Mouse (Mus musculus) erythroblast, embryonic 14.5 days (primary cell): ENCODE data around the gene Ubtd1. TPM values are rescaled to one million over a fixed set of nuclear protein-coding genes. Genes with fewer than 3 reads are reported as not detected.

Experiments used
- H3K27me3 ChIP-seq: 2 replicates; pipeline ENCODE4 v1.6.1; 2012; ENCODE audit warnings: inconsistent platforms; ENCODE audit not compliant: control insufficient read depth
- H3K36me3 ChIP-seq: 2 replicates; pipeline ENCODE4 v1.6.1; 2012; ENCODE audit warnings: mild to moderate bottlenecking, inconsistent platforms; ENCODE audit not compliant: control insufficient read depth
- H3K4me1 ChIP-seq: 2 replicates; pipeline ENCODE4 v1.6.1; 2012; ENCODE audit warnings: inconsistent platforms; ENCODE audit not compliant: control insufficient read depth
- H3K4me3 ChIP-seq: replicated peaks from 2 replicates; pipeline ENCODE3; 2012; ENCODE audit warnings: moderate library complexity, mild to moderate bottlenecking, inconsistent platforms
- H3K9me3 ChIP-seq: 2 replicates; pipeline ENCODE4 v1.6.1; 2012; ENCODE audit warnings: low read length, inconsistent platforms, mixed read lengths; ENCODE audit not compliant: control insufficient read depth
- GATA1 ChIP-seq: IDR thresholded peaks from 2 replicates; pipeline ENCODE4 v1.6.1; 2012; ENCODE audit warnings: low read length, inconsistent platforms, mixed read lengths
- TAL1 ChIP-seq: IDR thresholded peaks from 3 replicates; pipeline ENCODE4 v1.6.1; 2012; ENCODE audit warnings: low read length, inconsistent platforms, mixed read lengths
- polyA plus RNA-seq: library from polyadenylated mRNA; stranded (reverse); fragments of >175 nt; gene quantifications from 2 replicates; pipeline ENCODE4 v1.2.3, GENCODE M21; 2012

Gene Ubtd1
- polyA plus RNA-seq, 1 experiment = 0.10 TPM

- TF ChIP-seq GATA1 (no peak), TAL1 (no peak)
- no peaks in the 10 kb centered on the region for H3K36me3 ChIP-seq
- no peaks in the 10 kb centered on the region for H3K4me1 ChIP-seq
- H3K4me3 ChIP-seq = no peak overlapping the region
- H3K27me3 ChIP-seq = no peaks in the 10 kb centered on the region
- H3K9me3 ChIP-seq = no peaks in the 10 kb centered on the region
Measured at GRCm38 (mm10) chr19:42014231-42014825, 32.8 kb downstream of the Ubtd1 start.

- TF ChIP-seq TAL1 (no peak), GATA1 (no peak)
- Histone ChIP-seq H3K9me3 (no peaks in the 10 kb centered on the region), H3K27me3 (no peaks in the 10 kb centered on the region), H3K4me3 (no peak overlapping the region), H3K4me1 (no peaks in the 10 kb centered on the region), H3K36me3 (no peaks in the 10 kb centered on the region)
Measured at GRCm38 (mm10) chr19:42015001-42015400, 33.4 kb downstream of the Ubtd1 start.

DNA sequence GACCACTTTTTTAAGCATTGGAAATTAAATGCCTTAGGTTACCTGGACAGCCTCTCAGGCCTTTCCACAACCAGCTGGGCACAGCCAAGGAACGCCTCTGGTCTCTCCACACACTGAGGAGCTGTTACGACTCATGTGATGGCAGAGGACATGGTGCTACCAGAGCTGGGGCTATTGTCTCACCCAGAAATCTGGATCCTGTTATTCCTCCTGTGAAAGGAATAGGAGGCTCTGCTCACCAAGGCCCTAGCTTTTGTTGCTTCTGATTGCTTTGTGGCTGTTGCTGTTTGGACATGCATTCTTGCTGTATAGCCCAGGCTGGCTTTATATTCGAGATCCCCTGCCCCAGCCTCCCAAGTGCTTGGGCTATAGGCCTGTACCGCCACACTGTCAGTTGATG lies 34.7 kb downstream of the Ubtd1 start:
- Histone ChIP-seq H3K4me1 (no peaks in the 10 kb centered on the region), H3K9me3 (no peaks in the 10 kb centered on the region), H3K4me3 (no peak overlapping the region)

DNA sequence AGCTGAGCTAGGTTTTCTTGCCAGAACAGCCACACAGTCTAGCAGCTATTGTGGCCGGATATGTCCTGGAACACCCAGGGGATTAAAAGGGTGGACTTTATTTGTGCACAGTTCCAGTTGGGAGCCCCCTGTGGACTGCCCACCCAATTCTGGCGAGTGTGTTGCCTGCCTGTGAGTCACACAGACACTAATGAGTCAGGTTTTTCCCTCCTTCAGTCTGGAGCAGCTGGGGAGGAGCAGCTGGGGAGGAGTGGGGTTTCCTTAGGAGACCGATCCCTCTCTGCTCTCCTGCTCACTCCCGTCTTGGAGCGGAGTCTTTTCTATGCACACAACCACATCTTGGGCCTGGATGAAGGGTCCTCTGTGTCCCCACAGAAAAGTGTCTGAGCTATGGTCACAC lies 35.3 kb downstream of the Ubtd1 start:
- Histone ChIP-seq H3K36me3 (no peaks in the 10 kb centered on the region), H3K4me1 (no peaks in the 10 kb centered on the region), H3K9me3 (no peaks in the 10 kb centered on the region), H3K27me3 (no peaks in the 10 kb centered on the region), H3K4me3 (no peak overlapping the region)
- TF ChIP-seq GATA1 = no peak
- TF ChIP-seq TAL1 = no peak

More for the DNA sequence above, 34.7 kb downstream of the Ubtd1 start:
- H3K27me3 ChIP-seq = no peaks in the 10 kb centered on the region
- no peaks in the 10 kb centered on the region for H3K36me3 ChIP-seq
- no peak for TF ChIP-seq GATA1
- no peak for TF ChIP-seq TAL1

- Histone ChIP-seq H3K9me3 (no peaks in the 10 kb centered on the region), H3K36me3 (no peaks in the 10 kb centered on the region), H3K4me1 (no peaks in the 10 kb centered on the region), H3K4me3 (no peak overlapping the region), H3K27me3 (no peaks in the 10 kb centered on the region)
- TF ChIP-seq TAL1 = no peak
- TF ChIP-seq GATA1 = no peak
Measured at GRCm38 (mm10) chr19:42017399-42018247, 36.1 kb downstream of the Ubtd1 start.

GRCm38 (mm10) chr19:42019011-42019522 lies 37.5 kb downstream of the Ubtd1 start:
- Histone ChIP-seq H3K4me3 (no peak overlapping the region), H3K36me3 (no peaks in the 10 kb centered on the region), H3K27me3 (no peaks in the 10 kb centered on the region), H3K9me3 (no peaks in the 10 kb centered on the region), H3K4me1 (no peaks in the 10 kb centered on the region)
- TF ChIP-seq GATA1 (no peak), TAL1 (no peak)

GRCm38 (mm10) chr19:42021681-42022541 lies 40.3 kb downstream of the Ubtd1 start:
- H3K27me3 ChIP-seq = no peaks in the 10 kb centered on the region
- no peaks in the 10 kb centered on the region for H3K36me3 ChIP-seq
- TF ChIP-seq GATA1 (no peak), TAL1 (no peak)

GRCm38 (mm10) chr19:42022542-42022848 lies 40.9 kb downstream of the Ubtd1 start:
- H3K4me1 ChIP-seq = no peaks in the 10 kb centered on the region
- TF ChIP-seq TAL1 = no peak
- no peak for TF ChIP-seq GATA1
- no peaks in the 10 kb centered on the region for H3K36me3 ChIP-seq
- H3K4me3 ChIP-seq = no peak overlapping the region
- no peaks in the 10 kb centered on the region for H3K27me3 ChIP-seq
- H3K9me3 ChIP-seq = no peaks in the 10 kb centered on the region

More at GRCm38 (mm10) chr19:42021681-42022541, 40.3 kb downstream of the Ubtd1 start:
- Histone ChIP-seq H3K4me3 (no peak overlapping the region), H3K4me1 (no peaks in the 10 kb centered on the region), H3K9me3 (no peaks in the 10 kb centered on the region)

GRCm38 (mm10) chr19:42026158-42026557 lies 44.6 kb downstream of the Ubtd1 start:
- TF ChIP-seq TAL1 = no peak
- TF ChIP-seq GATA1 = no peak
- Histone ChIP-seq H3K4me1 (no peaks in the 10 kb centered on the region), H3K4me3 (no peak overlapping the region)

More at GRCm38 (mm10) chr19:42026158-42026557, 44.6 kb downstream of the Ubtd1 start:
- H3K27me3 ChIP-seq = no peaks in the 10 kb centered on the region
- H3K36me3 ChIP-seq = no peaks in the 10 kb centered on the region
- H3K9me3 ChIP-seq = no peaks in the 10 kb centered on the region
